Mouse (Mus musculus): ENCODE measurements around the gene Rbm34. TPM values are rescaled to one million over a fixed set of nuclear protein-coding genes. Genes with fewer than 3 reads are reported as not detected.
A peak's percentile ranks its signal among the peaks of the same experiment; 100 is the strongest.
"Not testable (repeated sequence)": the region's sequence is repeated elsewhere in the genome, so short reads cannot be mapped to it uniquely, and the experiment has no call there.

Gene Rbm34
- 1 to 10 TPM; 5.5 to 6.2 TPM for total RNA-seq (2021)

- intact Hi-C loops (cut with DNase I), result loop anchor here (2.0 kb wide), 1 partner anchor 26 kb away; the partner anchor contains the start of gene Tomm20
- DNase-seq, result peak; percentile 95 to 96
These were observed at the start of gene Rbm34 for GRCm38 (mm10) chr8:126970579-126971313. TSS of gene Rbm34 (minus strand) at chr8:126971071.

- DNase-seq, result no peak
- intact Hi-C loops (cut with DNase I), result no loop called here
These were observed 40.8 kb upstream of the Rbm34 start for GRCm38 (mm10) chr8:127011668-127012067.

- DNase-seq, result no peak
- intact Hi-C loops (cut with DNase I), result no loop called here
These were observed 23.6 kb upstream of the Rbm34 start for GRCm38 (mm10) chr8:126994506-126994905.

- DNase-seq, result no peak
- intact Hi-C loops (cut with DNase I), result loop anchor here (1.0 kb wide), 1 partner anchor 74 kb away; the partner anchor contains the start of gene Pard3
These were observed 18.7 kb upstream of the Rbm34 start for GRCm38 (mm10) chr8:126989363-126990153.

- intact Hi-C loops (cut with DNase I), result loop anchor here (1.0 kb wide), 1 partner anchor 75 kb away; the partner anchor contains the start of gene Pard3
These were observed 17.6 kb upstream of the Rbm34 start for GRCm38 (mm10) chr8:126988346-126989006.

GRCm38 (mm10) chr8:126986495-126986894, 15.6 kb upstream of the Rbm34 start:
- intact Hi-C loops (cut with DNase I), result loop anchor here (1.0 kb wide), 2 partner anchors 153 to 192 kb away; no protein-coding TSS in a partner anchor
- DNase-seq, result peak; percentile 84 to 90

More at GRCm38 (mm10) chr8:126988346-126989006, 17.6 kb upstream of the Rbm34 start:
- DNase-seq, result no peak

GRCm38 (mm10) chr8:126980046-126980445, 9.2 kb upstream of the Rbm34 start:
- intact Hi-C loops (cut with DNase I), result no loop called here
- DNase-seq, result no peak

GRCm38 (mm10) chr8:126979091-126979920, 8.4 kb upstream of the Rbm34 start:
- intact Hi-C loops (cut with DNase I), result loop anchor here (5.0 kb wide), 3 partner anchors 482 to 722 kb away; no protein-coding TSS in a partner anchor
- peak in 1 of 2 experiments; percentile 25 for DNase-seq

GRCm38 (mm10) chr8:126978535-126978934, 7.7 kb upstream of the Rbm34 start:
- not testable (repeated sequence) for DNase-seq
- intact Hi-C loops (cut with DNase I), result loop anchor here (5.0 kb wide), 3 partner anchors 481 to 721 kb away; no protein-coding TSS in a partner anchor

- intact Hi-C loops (cut with DNase I), result loop anchor here (5.0 kb wide), 3 partner anchors 481 to 721 kb away; no protein-coding TSS in a partner anchor
- no peak for DNase-seq
These were observed 7.2 kb upstream of the Rbm34 start for GRCm38 (mm10) chr8:126978028-126978427.

GRCm38 (mm10) chr8:126976608-126977348, 5.9 kb upstream of the Rbm34 start:
- intact Hi-C loops (cut with DNase I), result loop anchor here (5.0 kb wide), 3 partner anchors 479 to 719 kb away; no protein-coding TSS in a partner anchor
- no peak for DNase-seq

- DNase-seq, result peak; percentile 41 to 64
These were observed 4.8 kb upstream of the Rbm34 start for GRCm38 (mm10) chr8:126975706-126976105.

GRCm38 (mm10) chr8:126974511-126974910, 3.6 kb upstream of the Rbm34 start:
- intact Hi-C loops (cut with DNase I), result loop anchor here (2.0 kb wide), 1 partner anchor 44 kb away; no protein-coding TSS in a partner anchor
- no peak for DNase-seq

More at GRCm38 (mm10) chr8:126975706-126976105, 4.8 kb upstream of the Rbm34 start:
- intact Hi-C loops (cut with DNase I), result loop anchor here (2.0 to 5.0 kb wide), 4 partner anchors 45 to 718 kb away; no protein-coding TSS in a partner anchor

- intact Hi-C loops (cut with DNase I), result loop anchor here (2.0 kb wide), 1 partner anchor 43 kb away; no protein-coding TSS in a partner anchor
- DNase-seq, result no peak
These were observed 2.9 kb upstream of the Rbm34 start for GRCm38 (mm10) chr8:126973686-126974265.

GRCm38 (mm10) chr8:126972649-126973048, 1.8 kb upstream of the Rbm34 start:
- no peak for DNase-seq
- intact Hi-C loops (cut with DNase I), result no loop called here

- intact Hi-C loops (cut with DNase I), result no loop called here
These were observed 1.2 kb upstream of the Rbm34 start for GRCm38 (mm10) chr8:126972102-126972501.

GRCm38 (mm10) chr8:126971314-126971664, 418 bp upstream of the Rbm34 start:
- intact Hi-C loops (cut with DNase I), result loop anchor here (2.0 kb wide), 1 partner anchor 26 kb away; the partner anchor contains the start of gene Tomm20
- DNase-seq, result no peak

More at GRCm38 (mm10) chr8:126972102-126972501, 1.2 kb upstream of the Rbm34 start:
- DNase-seq, result no peak

GRCm38 (mm10) chr8:126969546-126969945, 1.3 kb downstream of the Rbm34 start:
- intact Hi-C loops (cut with DNase I), result no loop called here
- no peak for DNase-seq

Measured in heart, postnatal 10 days (tissue).